Mouse (Mus musculus): ENCODE results near the gene Habp4.

DNA sequence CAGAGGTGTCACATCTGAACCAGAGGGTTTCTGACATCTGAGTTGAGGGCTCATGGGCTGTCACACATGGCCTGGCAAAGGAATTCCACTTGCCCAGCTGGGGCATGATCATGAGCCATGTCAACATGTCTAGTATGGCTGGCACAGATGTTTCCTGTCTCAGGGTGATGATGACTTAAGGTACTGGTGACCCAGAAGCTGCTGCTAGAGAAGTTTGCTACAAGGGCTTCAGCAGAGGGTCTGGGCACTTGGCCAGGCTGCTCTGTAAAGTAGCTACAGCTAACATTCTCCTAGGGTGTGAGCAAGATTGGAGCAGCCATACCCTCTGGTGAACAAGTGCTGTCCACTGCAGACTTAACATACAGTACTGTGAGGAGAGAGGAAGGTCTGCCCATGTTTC lies 25.4 kb downstream of the Habp4 start:
- no peak for TF ChIP-seq POLR2A (IDR thresholded peaks at IDR 0.05; ENCODE audit: extremely low read depth, insufficient read depth, low read length)
- TF ChIP-seq CTCF (IDR thresholded peaks at IDR 0.05; ENCODE audit: low read depth, low read length), result no peak
